20 mouse cellular contexts compared by ENCODE assay signal in genomic region chr8:102707305-102707704, GRCm38 (mm10).
DNase-seq lines count a peak whose midpoint lies in the region; ATAC-seq and TF ChIP-seq lines count a peak whose summit lies in the region.
"Had no signal": no experiment of that assay in that cellular context is flagged by ENCODE, and none has a peak within 500 bp of the region (broad histone marks: within the 10 kb centered on the region; RNA-seq: fewer than 3 reads in every experiment).

No protein-coding gene starts in this region.

- no peak for ATAC-seq in heart, embryonic 15.5 days (replicated peaks; ENCODE audit: insufficient number of reproducible peaks, insufficient read depth, low FRiP score, low read depth)
- ATAC-seq in activated CD4-positive, CD25-positive, alpha-beta regulatory T cell, adult 4 months: no peak
- ATAC-seq: hindbrain, postnatal 0 days had no signal

- TF ChIP-seq POLR2A in lung, adult 2 months (IDR thresholded peaks at IDR 0.05; ENCODE audit: borderline replicate concordance, extremely low read depth, low read depth, low read length): no peak

- no peaks in the 10 kb centered on the region for H3K9me3 ChIP-seq in heart, embryonic 15.5 days (replicated peaks)
- no peaks in the 10 kb centered on the region for H3K9me3 ChIP-seq in heart, embryonic 10.5 days
- H3K9me3 ChIP-seq in limb, embryonic 10.5 days (replicated peaks): no peaks in the 10 kb centered on the region
- H3K9me3 ChIP-seq: embryonic facial prominence, embryonic 15.5 days; limb, embryonic 15.5 days; liver, embryonic 15.5 days; midbrain, embryonic 12.5 days; neural tube, embryonic 13.5 days had no signal

- peak overlapping the region; percentile 32 for H3K4me2 ChIP-seq in heart, embryonic 15.5 days
- H3K4me2 ChIP-seq: embryonic facial prominence, embryonic 15.5 days; limb, embryonic 15.5 days; liver, embryonic 15.5 days; midbrain, embryonic 12.5 days; neural tube, embryonic 13.5 days had no signal

- H3K36me3 ChIP-seq in heart, embryonic 15.5 days: no peaks in the 10 kb centered on the region
- H3K36me3 ChIP-seq in heart, embryonic 10.5 days: 0 out of 2 replicates have a peak, but pooled peaks cover 10% of the 10 kb centered on the region
- H3K36me3 ChIP-seq in limb, embryonic 10.5 days: peaks cover 74% of the 10 kb centered on the region
- H3K36me3 ChIP-seq: embryonic facial prominence, embryonic 15.5 days; liver, embryonic 15.5 days; midbrain, embryonic 12.5 days had no signal

- WGBS in heart, embryonic 15.5 days: 16% methylated on average over 7 of the region's 7 CpGs
- 14% methylated on average over 7 of the region's 7 CpGs for WGBS in heart, embryonic 10.5 days
- 18% methylated on average over 7 of the region's 7 CpGs for WGBS in lung, adult 2 months
- WGBS in limb, embryonic 10.5 days: 21% methylated on average over 7 of the region's 7 CpGs

- H3K4me3 ChIP-seq in heart, embryonic 15.5 days: no peak overlapping the region
- H3K4me3 ChIP-seq in heart, embryonic 10.5 days: no peak overlapping the region; the same call in 1 of the 2 replicates
- H3K4me3 ChIP-seq in lung, adult 2 months (replicated peaks; ENCODE audit: extremely low read depth, low read depth, low read length): no peak overlapping the region
- H3K4me3 ChIP-seq in limb, embryonic 10.5 days: no peak overlapping the region
- H3K4me3 ChIP-seq: embryonic facial prominence, embryonic 15.5 days; limb, embryonic 15.5 days; liver, embryonic 15.5 days; midbrain, embryonic 12.5 days; neural tube, embryonic 13.5 days had no signal

- TF ChIP-seq CTCF in lung, adult 2 months (IDR thresholded peaks at IDR 0.05; ENCODE audit: insufficient read depth, low read length): no peak

- H3K27ac ChIP-seq in heart, embryonic 15.5 days: no peak overlapping the region
- no peak overlapping the region for H3K27ac ChIP-seq in heart, embryonic 10.5 days
- H3K27ac ChIP-seq in limb, embryonic 10.5 days: no peak overlapping the region
- H3K27ac ChIP-seq: embryonic facial prominence, embryonic 15.5 days; hindbrain, postnatal 0 days; kidney, postnatal 0 days; limb, embryonic 15.5 days; liver, embryonic 15.5 days; midbrain, embryonic 12.5 days had no signal

- DNase-seq in embryo, embryonic 11 days: peak; percentile 13
- no peak for DNase-seq in embryo, embryonic 10.5 days (ENCODE audit: low spot score)
- no peak for DNase-seq in heart, embryonic 10.5 days (ENCODE audit: low spot score)
- DNase-seq in lung, postnatal 10 days: peak; percentile 17
- DNase-seq in lung, adult 2 months: no peak
- no peak for DNase-seq in limb, embryonic 10.5 days (ENCODE audit: low spot score)
- DNase-seq: adrenal gland, postnatal 36 days; cerebellum, adult 9-10 months; kidney, adult 18-20 months; layer of hippocampus, postnatal 36 days; thymus, postnatal 36 days had no signal

- H3K4me1 ChIP-seq in heart, embryonic 15.5 days (replicated peaks): peaks cover 5% of the 10 kb centered on the region; the same call in 1 of the 2 replicates
- no peaks in the 10 kb centered on the region for H3K4me1 ChIP-seq in heart, embryonic 10.5 days
- no peaks in the 10 kb centered on the region; the same call in none of the 2 replicates for H3K4me1 ChIP-seq in lung, adult 2 months (ENCODE audit: control insufficient read depth, insufficient read depth, low read length)
- 0 out of 2 replicates have a peak, but pooled peaks cover 6% of the 10 kb centered on the region for H3K4me1 ChIP-seq in limb, embryonic 10.5 days
- H3K4me1 ChIP-seq: embryonic facial prominence, embryonic 15.5 days; limb, embryonic 15.5 days; liver, embryonic 15.5 days; neural tube, embryonic 13.5 days had no signal

- no peaks in the 10 kb centered on the region for H3K27me3 ChIP-seq in heart, embryonic 15.5 days
- no peaks in the 10 kb centered on the region; the same call in 1 of the 2 replicates for H3K27me3 ChIP-seq in heart, embryonic 10.5 days (ENCODE audit: insufficient read depth, poor library complexity, severe bottlenecking)
- no peaks in the 10 kb centered on the region for H3K27me3 ChIP-seq in limb, embryonic 10.5 days (ENCODE audit: low read depth, poor library complexity, severe bottlenecking)
- H3K27me3 ChIP-seq: embryonic facial prominence, embryonic 15.5 days; limb, embryonic 15.5 days; liver, embryonic 15.5 days; neural tube, embryonic 13.5 days had no signal

- no peak overlapping the region for H3K9ac ChIP-seq in heart, embryonic 15.5 days
- H3K9ac ChIP-seq: embryonic facial prominence, embryonic 15.5 days; limb, embryonic 15.5 days; liver, embryonic 15.5 days; midbrain, embryonic 12.5 days; neural tube, embryonic 13.5 days had no signal

Comparison
In these comparisons a context has a peak if more than half of its experiments do, and no peak if none do; other contexts are left out.
1. DNase-seq: peak in embryo, embryonic 11 days (single experiment) and lung, postnatal 10 days (single experiment); none in embryo, embryonic 10.5 days (single experiment), heart, embryonic 10.5 days (single experiment), lung, adult 2 months (single experiment) and limb, embryonic 10.5 days (single experiment).